Mouse (Mus musculus): ENCODE data around the gene Manba.

Manba gene

GRCm38 (mm10) chr3:135531762-135532161, 46.4 kb downstream of the Manba start:
- DNase-seq (ENCODE audit: low spot score) = no peak

DNA sequence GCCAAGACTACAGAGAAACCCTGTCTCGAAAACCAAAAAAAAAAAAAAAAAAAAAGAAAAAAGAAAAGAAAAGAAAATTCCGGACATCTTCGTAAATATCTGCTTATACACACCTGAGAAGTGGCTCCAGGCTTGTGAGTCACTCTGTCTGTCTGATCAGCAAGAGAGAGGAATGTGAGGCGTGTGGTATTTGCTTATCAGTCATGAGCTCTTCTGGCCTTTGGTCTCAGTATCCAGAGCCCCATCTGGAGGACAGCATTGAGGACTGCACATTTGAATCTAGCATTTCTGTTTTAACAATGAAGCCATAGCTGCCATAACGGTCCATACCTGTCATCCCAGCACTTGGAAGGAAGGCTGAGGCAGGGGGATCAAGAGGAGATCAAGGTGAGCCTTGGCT, 48.7 kb downstream of the Manba start:
- DNase-seq (ENCODE audit: low spot score) = no peak

DNA sequence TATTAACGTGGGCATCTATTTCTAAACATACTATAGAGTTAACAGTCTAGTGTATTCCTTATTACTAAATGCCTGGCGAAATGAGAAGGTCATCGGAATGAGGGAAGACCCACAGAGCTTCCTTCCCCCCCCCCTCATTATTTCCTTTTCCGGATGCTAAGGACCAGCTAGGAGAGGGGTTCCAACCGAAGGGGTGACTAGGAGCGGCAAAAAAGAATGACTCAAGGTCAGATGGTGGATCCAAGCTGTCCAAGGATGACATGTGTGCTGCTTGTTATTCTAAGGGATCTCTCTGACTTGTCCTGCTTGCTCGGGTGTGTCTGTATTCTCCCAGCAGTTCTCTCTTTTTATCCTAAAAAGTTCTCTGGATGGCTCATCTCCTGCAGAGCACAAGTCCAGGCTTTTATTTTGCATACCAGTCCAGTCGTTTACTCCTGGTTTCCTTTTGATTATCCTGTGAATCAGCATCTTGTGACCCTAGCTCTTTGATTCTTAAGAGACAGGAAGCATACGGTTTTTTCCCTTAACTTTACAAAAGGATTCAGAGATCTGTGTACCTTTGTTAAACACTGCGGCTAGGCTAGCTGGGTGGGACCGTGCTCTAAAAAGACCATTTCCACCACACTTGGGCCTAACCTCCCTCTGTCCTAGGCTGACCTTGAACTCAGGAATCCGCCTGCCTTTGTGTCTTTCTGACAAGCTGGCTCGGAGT, 61.0 kb downstream of the Manba start:
- no peak for DNase-seq (ENCODE audit: low spot score)

DNA sequence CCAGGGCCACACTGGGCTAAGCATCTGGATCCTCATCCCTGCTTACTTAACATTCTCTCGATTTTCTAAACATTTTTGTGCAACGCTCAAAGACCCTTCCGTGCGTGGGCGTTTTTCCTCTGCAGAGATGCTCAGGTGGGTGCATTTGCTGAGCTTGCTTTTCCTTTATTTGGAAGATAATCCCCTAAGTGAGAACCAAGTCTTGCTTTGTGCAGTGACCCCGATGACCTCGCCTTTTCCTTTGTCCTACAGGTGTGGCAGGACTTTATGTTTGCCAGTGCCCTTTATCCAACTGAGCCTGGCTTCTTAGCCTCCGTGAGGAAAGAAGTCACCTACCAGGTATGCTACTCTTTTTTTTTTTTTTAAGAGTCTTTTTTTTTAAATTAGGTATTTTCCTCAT, 61.9 kb downstream of the Manba start:
- DNase-seq (ENCODE audit: low spot score) = no peak

GRCm38 (mm10) chr3:135552874-135553273, 67.5 kb downstream of the Manba start:
- DNase-seq (ENCODE audit: low spot score) = no peak

GRCm38 (mm10) chr3:135555192-135555591, 69.8 kb downstream of the Manba start:
- no peak for DNase-seq (ENCODE audit: low spot score)

DNA sequence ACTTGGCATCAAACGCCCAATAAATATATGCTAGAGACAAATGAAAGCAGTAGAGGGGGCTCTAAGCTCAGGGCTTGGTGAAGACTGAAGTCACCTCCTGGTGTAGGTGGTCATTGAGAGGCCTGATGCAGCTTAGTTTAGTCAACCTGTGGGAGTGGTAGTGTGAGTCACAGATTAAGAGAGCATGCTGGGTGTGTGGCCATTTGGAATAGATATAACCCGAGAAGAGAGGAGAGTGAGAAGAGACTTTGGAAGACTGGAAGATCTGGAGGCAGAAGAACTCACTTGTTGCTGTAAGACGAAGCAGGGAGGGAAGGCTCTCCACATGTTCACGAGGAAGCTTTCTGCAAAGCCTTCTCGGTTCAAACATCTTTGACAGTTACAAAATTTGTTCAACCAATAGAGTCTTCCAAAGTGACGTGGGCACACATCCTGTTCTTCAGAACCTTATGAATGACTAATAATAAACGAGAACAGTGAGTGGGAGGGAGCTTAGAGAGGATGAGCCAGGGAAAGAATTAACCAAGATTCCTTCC, 70.7 kb downstream of the Manba start:
- no peak for DNase-seq (ENCODE audit: low spot score)

DNA sequence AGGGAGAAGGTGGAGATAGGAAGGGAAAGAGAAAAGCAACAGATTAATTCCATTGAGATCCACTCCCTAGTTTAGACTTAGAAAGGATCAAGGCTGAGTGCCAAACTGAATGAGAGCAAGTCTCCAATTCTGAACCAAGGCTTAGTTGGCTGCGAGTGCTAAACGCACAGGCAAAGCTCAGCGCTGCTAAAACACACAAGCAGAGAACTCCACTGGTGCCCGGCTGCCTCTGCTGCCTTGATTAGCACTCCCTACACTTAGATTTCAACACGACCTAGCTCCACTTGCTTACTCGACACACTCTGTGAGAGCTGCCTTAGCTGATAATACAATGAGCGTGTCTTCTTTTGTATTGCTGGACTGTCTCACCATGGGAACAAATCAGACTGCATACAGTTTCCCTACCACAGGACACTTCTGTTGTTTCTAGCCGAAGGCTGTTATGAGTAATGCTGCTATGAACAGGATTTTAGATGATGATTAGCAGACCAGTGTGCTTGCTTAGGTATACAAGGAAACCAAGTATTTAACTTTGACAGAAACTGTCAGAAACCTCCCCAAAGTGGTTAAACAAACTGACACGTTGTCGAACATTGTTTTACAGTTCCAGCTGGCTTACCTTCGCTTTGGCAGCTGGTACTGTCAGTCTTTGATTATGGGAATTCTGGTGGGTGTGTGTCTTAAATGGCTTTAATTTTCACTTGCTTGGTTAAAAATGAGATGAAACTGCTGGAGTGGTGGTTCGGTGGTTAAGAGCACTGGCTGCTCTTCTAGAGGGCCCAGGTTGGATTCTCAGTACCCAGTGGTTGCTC, 71.6 kb downstream of the Manba start:
- DNase-seq (ENCODE audit: low spot score) = no peak

GRCm38 (mm10) chr3:135562036-135562435, 76.6 kb downstream of the Manba start:
- no peak for DNase-seq (ENCODE audit: low spot score)

DNA sequence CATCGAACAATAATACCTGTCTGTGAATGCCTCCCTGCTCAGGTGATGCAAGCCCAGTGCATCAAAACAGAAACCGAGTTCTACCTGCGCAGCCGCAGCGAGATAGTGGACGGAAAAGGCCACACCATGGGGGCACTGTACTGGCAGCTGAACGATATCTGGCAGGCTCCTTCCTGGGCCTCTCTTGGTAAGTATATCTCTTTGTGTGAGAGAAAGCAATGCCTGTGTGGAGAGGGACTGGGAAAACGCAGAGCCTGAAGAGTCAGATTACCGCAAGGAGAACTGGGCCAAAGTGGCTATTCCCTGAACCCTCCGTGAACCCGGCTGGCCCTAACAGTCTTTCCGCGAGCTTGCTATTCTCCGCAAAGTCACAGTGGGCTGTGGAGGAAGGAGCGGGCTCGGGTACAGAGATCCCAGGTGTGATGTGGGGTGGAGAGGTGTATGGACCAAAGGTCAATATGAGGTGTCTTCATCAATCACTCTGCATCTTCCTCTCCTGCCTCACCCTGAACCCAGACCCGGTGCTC, 77.8 kb downstream of the Manba start:
- no peak for DNase-seq (ENCODE audit: low spot score)

DNA sequence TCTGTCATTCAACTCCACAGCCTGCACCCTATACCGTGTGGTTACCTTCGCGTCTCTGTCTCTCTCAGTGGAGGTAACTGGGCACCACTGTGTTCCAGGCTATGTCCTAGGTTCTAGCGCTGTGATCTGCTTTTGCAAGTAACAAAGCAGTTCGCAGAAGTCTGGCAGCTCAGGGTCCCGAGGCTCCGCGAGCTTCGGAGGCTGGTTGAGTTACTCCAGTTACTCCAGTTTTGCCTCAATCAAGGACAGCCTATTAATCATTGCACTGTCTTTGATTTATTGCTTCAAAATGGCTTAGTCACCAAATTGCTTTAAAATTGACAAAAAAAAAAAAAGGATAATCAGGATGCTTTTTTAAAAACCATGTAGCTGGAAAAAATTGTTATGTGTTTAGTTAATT, 79.3 kb downstream of the Manba start:
- no peak for DNase-seq (ENCODE audit: low spot score)

DNA sequence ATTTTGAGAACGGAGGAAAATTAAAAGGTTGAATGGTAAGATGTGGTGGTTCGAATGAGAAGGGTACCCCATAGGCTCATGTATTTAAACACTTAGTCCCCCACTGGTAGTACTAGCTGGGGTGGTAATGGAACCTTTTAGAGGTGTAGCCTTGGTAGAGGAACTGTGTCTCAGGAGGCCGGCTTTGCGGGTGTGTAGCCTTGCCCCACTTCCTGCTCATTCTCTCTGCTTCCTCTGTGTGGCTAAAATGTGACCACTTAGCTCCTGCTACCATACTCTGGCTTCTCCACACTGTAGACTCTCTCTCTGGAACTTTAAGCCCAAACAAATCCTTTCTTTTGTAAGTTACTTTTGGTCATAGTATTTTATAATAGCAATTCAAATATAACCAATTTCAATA, 79.9 kb downstream of the Manba start:
- no peak for DNase-seq (ENCODE audit: low spot score)

GRCm38 (mm10) chr3:135567888-135568287, 82.5 kb downstream of the Manba start:
- DNase-seq (ENCODE audit: low spot score) = no peak

DNA sequence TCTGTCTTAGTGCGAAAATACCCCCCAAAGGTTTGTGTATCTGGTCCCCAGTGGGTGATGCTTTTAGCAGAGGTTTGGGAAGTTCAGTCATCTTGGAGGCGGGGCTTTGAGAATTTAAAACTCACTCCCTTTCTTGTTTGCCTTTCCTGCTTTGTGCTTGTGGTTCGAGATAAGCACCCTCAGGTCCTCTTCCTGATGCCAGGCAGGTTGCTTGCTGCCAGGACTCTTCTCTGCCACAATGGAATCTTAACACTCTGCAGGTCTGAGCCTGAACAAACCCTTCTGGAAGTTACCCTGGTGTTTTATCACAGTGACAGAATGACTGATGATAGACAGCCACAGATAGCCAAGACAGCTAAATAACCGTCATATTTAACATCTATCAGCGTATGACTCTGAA, 83.2 kb downstream of the Manba start:
- no peak for DNase-seq (ENCODE audit: low spot score)

DNA sequence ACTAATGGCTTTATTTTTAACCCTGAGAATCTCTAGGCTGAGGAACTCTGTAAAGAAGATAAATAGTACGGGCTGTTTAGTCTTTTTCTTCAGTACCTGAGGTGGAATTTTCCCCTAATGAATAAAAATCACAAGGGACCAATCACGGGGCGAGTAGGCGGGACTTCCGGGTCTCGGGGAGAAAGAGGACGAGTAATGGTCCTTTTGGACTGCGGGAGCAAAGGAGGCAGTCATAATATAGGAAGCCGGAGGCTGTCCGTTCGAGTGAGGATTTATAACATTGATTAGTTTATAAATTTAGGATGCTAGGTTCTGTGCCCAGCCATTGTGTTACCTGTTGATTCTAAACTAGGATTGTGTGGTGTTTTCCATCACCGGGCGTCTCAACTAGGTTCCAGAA, 86.1 kb downstream of the Manba start:
- DNase-seq (ENCODE audit: low spot score) = no peak

GRCm38 (mm10) chr3:135573051-135573450, 87.6 kb downstream of the Manba start:
- DNase-seq (ENCODE audit: low spot score) = no peak

- no peak for DNase-seq (ENCODE audit: low spot score)
Measured at GRCm38 (mm10) chr3:135575126-135575525, 89.7 kb downstream of the Manba start.

- no peak for DNase-seq (ENCODE audit: low spot score)
Measured at GRCm38 (mm10) chr3:135578588-135579140, 93.3 kb downstream of the Manba start.

GRCm38 (mm10) chr3:135579179-135579578, 93.8 kb downstream of the Manba start:
- no peak for DNase-seq (ENCODE audit: low spot score)

DNA sequence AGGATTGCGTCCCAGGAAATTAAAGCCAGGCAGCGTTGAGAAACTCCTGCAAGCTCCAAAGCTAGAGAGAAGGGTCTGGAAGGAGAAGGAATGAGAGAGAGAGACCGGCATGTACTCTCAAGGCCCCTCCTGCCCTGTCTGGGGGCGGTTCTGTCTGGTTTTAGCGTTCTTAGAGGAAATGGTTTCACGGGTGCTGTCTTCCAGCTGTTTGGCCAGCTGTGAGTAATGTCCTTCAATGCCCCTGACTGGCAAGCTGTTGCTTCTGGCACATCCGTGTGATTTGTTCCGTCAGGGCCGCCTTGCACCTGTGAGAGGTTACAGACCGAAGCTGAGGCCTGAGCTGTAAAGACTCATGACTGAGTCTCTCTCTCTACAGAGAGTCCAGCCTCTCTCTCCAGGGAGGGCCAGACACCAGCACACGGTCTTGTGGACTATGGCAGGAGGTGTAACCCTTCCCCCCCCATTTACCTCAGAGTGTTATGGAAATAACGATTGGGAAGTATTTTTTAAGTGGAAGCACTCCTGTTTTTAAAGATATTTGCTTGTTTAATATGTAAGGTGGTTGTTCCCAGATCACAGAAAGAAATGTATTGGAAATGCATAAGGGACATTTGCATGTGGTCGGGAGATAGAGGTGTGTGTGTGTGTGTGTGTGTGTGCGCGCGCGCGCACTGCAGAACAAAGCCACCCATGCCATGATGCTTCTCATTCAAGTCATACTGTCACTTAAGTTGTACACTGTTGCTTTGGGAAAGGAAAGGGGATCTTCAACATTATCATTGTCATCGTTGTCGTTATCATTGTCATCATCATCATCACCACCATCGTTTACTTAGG, 95.2 kb downstream of the Manba start:
- DNase-seq (ENCODE audit: low spot score) = no peak

DNA sequence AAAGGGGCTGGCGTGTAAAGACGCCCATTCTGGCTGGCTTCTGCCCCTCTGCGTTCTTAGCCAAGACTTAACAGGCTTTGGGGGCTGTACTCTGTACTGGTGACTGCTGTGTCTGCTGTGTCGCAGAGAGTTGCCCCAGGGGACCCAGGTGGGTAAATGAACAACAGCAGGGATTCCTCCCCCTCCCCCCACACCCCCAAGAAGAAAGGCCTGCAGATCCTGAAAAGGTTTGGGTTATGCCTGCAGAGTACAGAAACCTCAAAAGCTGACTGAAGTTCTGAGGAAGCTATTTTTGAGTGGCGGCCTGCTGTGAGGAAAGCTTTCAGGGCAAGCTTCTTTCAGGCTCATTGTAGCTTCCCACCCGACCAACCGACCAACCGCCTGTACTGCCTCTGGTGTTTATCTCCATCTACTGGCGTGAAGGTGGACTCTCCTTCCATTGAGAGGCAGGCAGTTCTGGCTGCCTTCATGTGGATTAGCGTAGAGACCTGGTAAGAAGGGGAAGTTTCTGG, 96.3 kb downstream of the Manba start:
- no peak for DNase-seq (ENCODE audit: low spot score)

DNA sequence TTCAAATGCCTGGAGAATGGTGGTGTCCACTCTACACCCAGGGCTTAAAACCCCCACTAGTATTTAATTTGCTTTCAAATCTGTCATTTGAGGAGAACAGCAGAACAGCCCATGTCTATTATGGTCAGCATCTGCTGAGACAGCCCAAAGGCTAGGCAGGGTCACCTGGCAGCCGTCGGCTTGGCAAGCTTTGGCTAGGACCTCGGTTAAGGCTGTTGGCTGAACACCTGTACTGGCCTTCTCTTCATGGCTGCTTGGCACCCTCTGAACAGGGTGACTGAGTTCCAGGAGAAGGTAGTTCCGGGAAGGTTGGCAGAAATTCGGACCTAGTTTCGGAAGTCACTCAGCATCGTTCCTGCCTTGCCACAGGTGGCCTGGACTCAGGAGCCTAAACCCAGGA, 96.8 kb downstream of the Manba start:
- DNase-seq (ENCODE audit: low spot score) = no peak
